In the genomic region with DNA sequence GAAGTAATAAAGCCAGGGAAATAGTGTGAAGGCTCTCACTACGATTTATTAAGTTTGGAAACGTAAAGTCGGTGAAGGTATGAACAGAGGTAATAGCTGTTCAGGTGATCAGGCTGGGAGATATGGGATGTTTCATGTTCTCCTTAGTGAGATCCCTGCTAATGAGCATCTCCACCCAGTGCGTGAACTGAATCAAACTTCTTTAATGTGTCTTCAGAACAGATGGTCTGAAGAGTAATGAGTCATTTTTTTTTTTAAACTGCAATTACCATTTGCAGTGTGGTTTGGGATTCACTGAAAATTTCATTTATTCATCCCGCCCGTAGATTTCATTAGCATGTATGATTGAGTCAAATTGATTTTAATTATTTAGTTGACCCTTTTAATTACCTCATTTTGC, we compare ENCODE assay signal across 15 mouse cellular contexts.
"Had no signal": no experiment of that assay in that cellular context is flagged by ENCODE, and none has a peak within 500 bp of the region (broad histone marks: within the 10 kb centered on the region; RNA-seq: fewer than 3 reads in every experiment).

No protein-coding gene starts in this region.

- H3K27me3 ChIP-seq: limb, embryonic 15.5 days; liver, embryonic 12.5 days; midbrain, embryonic 12.5 days; neural tube, embryonic 15.5 days had no signal

- H3K27ac ChIP-seq: kidney, postnatal 0 days; limb, embryonic 15.5 days; liver, embryonic 12.5 days; midbrain, embryonic 12.5 days; neural tube, embryonic 15.5 days had no signal

- H3K9ac ChIP-seq: limb, embryonic 15.5 days; liver, embryonic 12.5 days; lung, embryonic 14.5 days; midbrain, embryonic 12.5 days; neural tube, embryonic 15.5 days had no signal

- H3K4me3 ChIP-seq: limb, embryonic 15.5 days; liver, embryonic 12.5 days; midbrain, embryonic 12.5 days; myocyte; neural tube, embryonic 15.5 days had no signal

- H3K4me2 ChIP-seq: limb, embryonic 15.5 days; liver, embryonic 12.5 days; lung, embryonic 14.5 days; midbrain, embryonic 12.5 days; neural tube, embryonic 15.5 days had no signal

- DNase-seq: kidney, postnatal 36 days; layer of hippocampus, adult 9-11 months; layer of hippocampus, postnatal 36 days; lung, embryonic 14.5 days; lung, postnatal 10 days; lung, postnatal 4 days; right cerebral cortex, adult 18-20 months; right cerebral cortex, postnatal 25 days; thymus, postnatal 4 days had no signal

- ATAC-seq: liver, embryonic 12.5 days had no signal

- H3K36me3 ChIP-seq: limb, embryonic 15.5 days; liver, embryonic 12.5 days; midbrain, embryonic 12.5 days; neural tube, embryonic 15.5 days had no signal

- H3K9me3 ChIP-seq: limb, embryonic 15.5 days; liver, embryonic 12.5 days; midbrain, embryonic 12.5 days; neural tube, embryonic 15.5 days had no signal

- H3K4me1 ChIP-seq: limb, embryonic 15.5 days; liver, embryonic 12.5 days; midbrain, embryonic 12.5 days; neural tube, embryonic 15.5 days had no signal
